Mouse (Mus musculus) thymus, adult 2 months (tissue): Measurements from ENCODE around the gene Chmp1a. TPM values are rescaled to one million over a fixed set of nuclear protein-coding genes. Genes with fewer than 3 reads are reported as not detected.

Experiments
- DNase-seq: peaks from one replicate; pipeline ENCODE4 v3.0.0; 2021
- H3K27ac ChIP-seq: fragments of 200-500 bp; 2 replicates; pipeline ENCODE4 v1.5.1; 2012; ENCODE audit warnings: low read length, control low read depth; ENCODE audit not compliant: control insufficient read depth, insufficient read depth
- H3K27me3 ChIP-seq: fragments of 200-500 bp; 2 replicates; pipeline ENCODE4 v1.6.1; 2012; ENCODE audit warnings: mild to moderate bottlenecking, low read length, moderate library complexity, mixed read lengths; ENCODE audit not compliant: control insufficient read depth, insufficient read depth
- H3K36me3 ChIP-seq: fragments of 200-500 bp; 2 replicates; pipeline ENCODE4 v1.6.1; 2012; ENCODE audit warnings: mild to moderate bottlenecking, low read length, moderate library complexity; ENCODE audit not compliant: control insufficient read depth, insufficient read depth
- H3K4me1 ChIP-seq: fragments of 200-500 bp; replicated peaks from 2 replicates; pipeline ENCODE4 v1.6.1; 2012; ENCODE audit warnings: low read length; ENCODE audit not compliant: control insufficient read depth, insufficient read depth
- H3K4me3 ChIP-seq: fragments of 200-500 bp; 2 replicates; pipeline ENCODE4 v1.5.1; 2012; ENCODE audit warnings: mild to moderate bottlenecking, low read length, control low read depth, moderate library complexity; ENCODE audit not compliant: control insufficient read depth, insufficient read depth
- CTCF ChIP-seq: fragments of 200-500 bp; IDR thresholded peaks from 2 replicates; pipeline ENCODE4 v1.5.1; 2012; ENCODE audit warnings: mild to moderate bottlenecking, control low read depth, low read length, moderate library complexity, borderline replicate concordance; ENCODE audit not compliant: control insufficient read depth, poor library complexity, insufficient read depth; ENCODE audit errors: extremely low read depth
- POLR2A ChIP-seq: fragments of 200-500 bp; IDR thresholded peaks from 2 replicates; pipeline ENCODE4 v1.6.1; 2012; ENCODE audit warnings: mild to moderate bottlenecking, low read length, control low read depth, moderate library complexity; ENCODE audit not compliant: control insufficient read depth, poor library complexity, insufficient read depth; ENCODE audit errors: extremely low read depth
- WGBS: fragments of 180-500 bp; shearing (Covaris S2); methylation state at CpG from one replicate; pipeline ENCODE4 v1.1.7; 2018; 5-methylcytosine and 5-hydroxymethylcytosine counted together
- polyA plus RNA-seq: library from polyadenylated mRNA; depleted of rRNA; stranded (reverse); fragments of >200 nt; gene quantifications from 2 replicates; pipeline ENCODE4 v1.2.3, GENCODE M21; 2012

Gene Chmp1a
- polyA plus RNA-seq, 1 experiment: 122 TPM

- peaks cover 15% of the 10 kb centered on the region for H3K4me1 ChIP-seq
- H3K27me3 ChIP-seq: no peaks in the 10 kb centered on the region
- H3K27ac ChIP-seq: no peak overlapping the region
- no peak overlapping the region for H3K4me3 ChIP-seq
- TF ChIP-seq CTCF: no peak
- no peak for TF ChIP-seq POLR2A
- no peak for DNase-seq
- WGBS: 51% methylated on average over 4 of the region's 4 CpGs
- peaks cover 5% of the 10 kb centered on the region for H3K36me3 ChIP-seq
Observed at GRCm38 (mm10) chr8:123252925-123253324, 40.4 kb upstream of the Chmp1a start.

GRCm38 (mm10) chr8:123250940-123251339, 38.4 kb upstream of the Chmp1a start:
- Histone ChIP-seq H3K36me3 (peaks cover 19% of the 10 kb centered on the region), H3K27me3 (no peaks in the 10 kb centered on the region), H3K4me1 (peaks cover 15% of the 10 kb centered on the region), H3K4me3 (no peak overlapping the region), H3K27ac (no peak overlapping the region)
- TF ChIP-seq POLR2A: no peak
- TF ChIP-seq CTCF: no peak
- WGBS: 96% methylated on average over 5 of the region's 5 CpGs
- DNase-seq: no peak

GRCm38 (mm10) chr8:123248596-123248995, 36.0 kb upstream of the Chmp1a start:
- H3K27me3 ChIP-seq: no peaks in the 10 kb centered on the region
- no peak overlapping the region for H3K4me3 ChIP-seq
- no peak for DNase-seq
- no peak overlapping the region for H3K27ac ChIP-seq
- WGBS: 81% methylated on average over 8 of the region's 8 CpGs
- H3K36me3 ChIP-seq: peaks cover 22% of the 10 kb centered on the region
- peaks cover 5% of the 10 kb centered on the region for H3K4me1 ChIP-seq
- TF ChIP-seq POLR2A: no peak
- TF ChIP-seq CTCF: no peak

GRCm38 (mm10) chr8:123247748-123248147, 35.2 kb upstream of the Chmp1a start:
- H3K36me3 ChIP-seq: peaks cover 22% of the 10 kb centered on the region
- DNase-seq: no peak
- 100% methylated on average over 6 of the region's 6 CpGs for WGBS

GRCm38 (mm10) chr8:123245543-123245942, 33.0 kb upstream of the Chmp1a start:
- no peak overlapping the region for H3K4me3 ChIP-seq
- H3K27me3 ChIP-seq: no peaks in the 10 kb centered on the region
- 95% methylated on average over 12 of the region's 12 CpGs for WGBS
- DNase-seq: no peak
- TF ChIP-seq POLR2A (no peak), CTCF (no peak)
- no peaks in the 10 kb centered on the region for H3K4me1 ChIP-seq
- H3K36me3 ChIP-seq: peaks cover 22% of the 10 kb centered on the region
- H3K27ac ChIP-seq: no peak overlapping the region

More at GRCm38 (mm10) chr8:123247748-123248147, 35.2 kb upstream of the Chmp1a start:
- Histone ChIP-seq H3K4me3 (no peak overlapping the region), H3K4me1 (no peaks in the 10 kb centered on the region), H3K27me3 (no peaks in the 10 kb centered on the region), H3K27ac (no peak overlapping the region)
- no peak for TF ChIP-seq POLR2A
- TF ChIP-seq CTCF: no peak

- 95% methylated on average over 4 of the region's 4 CpGs for WGBS
- Histone ChIP-seq H3K4me1 (no peaks in the 10 kb centered on the region), H3K27me3 (no peaks in the 10 kb centered on the region), H3K36me3 (peaks cover 22% of the 10 kb centered on the region), H3K27ac (no peak overlapping the region), H3K4me3 (no peak overlapping the region)
- no peak for DNase-seq
- TF ChIP-seq CTCF (no peak), POLR2A (no peak)
Observed at GRCm38 (mm10) chr8:123244382-123244781, 31.8 kb upstream of the Chmp1a start.

- Histone ChIP-seq H3K27me3 (no peaks in the 10 kb centered on the region), H3K36me3 (peaks cover 19% of the 10 kb centered on the region), H3K4me3 (no peak overlapping the region), H3K27ac (no peak overlapping the region), H3K4me1 (no peaks in the 10 kb centered on the region)
- no peak for DNase-seq
- TF ChIP-seq POLR2A: no peak
- TF ChIP-seq CTCF: no peak
- 91% methylated on average over 11 of the region's 11 CpGs for WGBS
Observed at GRCm38 (mm10) chr8:123243053-123243452, 30.5 kb upstream of the Chmp1a start.
